Mouse (Mus musculus): Measurements from ENCODE around the gene Hes3.

Hes3 gene

GRCm38 (mm10) chr4:152305991-152306390, 14.5 kb upstream of the Hes3 start:
- DNase-seq (ENCODE audit: low spot score in 2 of 2) = no peak

DNA sequence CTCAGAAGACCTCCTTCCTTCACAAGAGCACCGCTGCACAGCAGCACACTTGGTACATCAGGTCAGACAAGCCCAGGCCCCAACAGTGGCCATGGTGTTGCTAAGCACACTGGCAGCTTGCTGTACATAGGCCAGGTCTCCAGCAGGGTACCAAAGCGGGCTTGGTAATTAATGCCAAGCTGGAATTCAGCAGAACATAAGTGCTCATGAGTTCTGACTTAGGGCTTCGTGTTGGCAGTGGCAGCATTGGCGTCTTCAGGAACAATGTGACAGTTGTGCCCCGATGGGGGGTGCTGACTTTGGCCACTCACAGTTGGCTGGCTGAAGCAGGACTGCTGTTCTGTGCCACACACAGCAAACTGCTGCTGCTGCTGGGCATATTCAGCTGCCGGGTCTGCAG, 13.2 kb upstream of the Hes3 start:
- no peak for DNase-seq (ENCODE audit: low spot score in 2 of 2)

GRCm38 (mm10) chr4:152303172-152303571, 11.7 kb upstream of the Hes3 start:
- DNase-seq (ENCODE audit: low spot score in 2 of 2) = no peak

DNA sequence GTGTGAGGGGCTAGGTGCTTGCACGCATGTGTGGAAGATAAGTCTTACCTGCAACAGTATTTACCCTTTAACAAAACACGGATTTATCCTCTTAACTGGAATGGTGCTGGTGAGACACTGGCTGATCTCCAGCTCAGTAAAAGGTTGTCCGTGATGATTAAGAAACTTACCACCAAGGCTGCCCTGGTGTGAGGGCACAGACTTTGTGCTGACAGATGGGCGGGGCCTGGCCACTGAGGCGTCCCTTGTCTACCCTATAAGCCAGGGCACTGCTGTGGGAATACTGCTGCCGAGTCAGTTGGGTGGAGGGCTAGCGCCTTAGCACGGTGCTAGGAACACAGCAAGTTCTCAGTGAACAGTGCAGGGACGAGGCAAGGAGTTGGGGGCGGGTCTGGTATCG, 10.6 kb upstream of the Hes3 start:
- DNase-seq (ENCODE audit: low spot score in 2 of 2) = no peak

- no peak for DNase-seq (ENCODE audit: low spot score in 2 of 2)
Measured at GRCm38 (mm10) chr4:152300375-152300774, 8.9 kb upstream of the Hes3 start.

DNA sequence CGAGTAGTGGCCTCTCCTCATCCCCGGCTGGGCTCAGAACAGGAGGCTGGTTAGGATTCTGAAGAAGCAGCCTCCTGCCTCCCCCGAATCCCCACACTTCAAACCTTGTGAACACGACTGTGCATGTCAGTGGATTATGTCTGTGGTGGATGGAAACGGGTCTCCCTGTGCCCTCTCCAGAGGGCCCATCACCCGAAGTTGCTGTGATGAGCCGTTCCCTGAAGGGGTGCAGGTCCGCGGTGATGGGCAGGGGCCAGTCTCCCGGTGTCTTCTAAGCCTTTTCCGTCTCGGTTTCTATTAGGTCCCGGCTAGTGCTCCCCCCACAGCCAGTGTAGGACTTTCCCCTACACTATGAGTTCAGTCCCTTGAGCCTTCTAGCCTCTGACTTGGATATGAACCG, 7.4 kb upstream of the Hes3 start:
- no peak for DNase-seq (ENCODE audit: low spot score in 2 of 2)

DNA sequence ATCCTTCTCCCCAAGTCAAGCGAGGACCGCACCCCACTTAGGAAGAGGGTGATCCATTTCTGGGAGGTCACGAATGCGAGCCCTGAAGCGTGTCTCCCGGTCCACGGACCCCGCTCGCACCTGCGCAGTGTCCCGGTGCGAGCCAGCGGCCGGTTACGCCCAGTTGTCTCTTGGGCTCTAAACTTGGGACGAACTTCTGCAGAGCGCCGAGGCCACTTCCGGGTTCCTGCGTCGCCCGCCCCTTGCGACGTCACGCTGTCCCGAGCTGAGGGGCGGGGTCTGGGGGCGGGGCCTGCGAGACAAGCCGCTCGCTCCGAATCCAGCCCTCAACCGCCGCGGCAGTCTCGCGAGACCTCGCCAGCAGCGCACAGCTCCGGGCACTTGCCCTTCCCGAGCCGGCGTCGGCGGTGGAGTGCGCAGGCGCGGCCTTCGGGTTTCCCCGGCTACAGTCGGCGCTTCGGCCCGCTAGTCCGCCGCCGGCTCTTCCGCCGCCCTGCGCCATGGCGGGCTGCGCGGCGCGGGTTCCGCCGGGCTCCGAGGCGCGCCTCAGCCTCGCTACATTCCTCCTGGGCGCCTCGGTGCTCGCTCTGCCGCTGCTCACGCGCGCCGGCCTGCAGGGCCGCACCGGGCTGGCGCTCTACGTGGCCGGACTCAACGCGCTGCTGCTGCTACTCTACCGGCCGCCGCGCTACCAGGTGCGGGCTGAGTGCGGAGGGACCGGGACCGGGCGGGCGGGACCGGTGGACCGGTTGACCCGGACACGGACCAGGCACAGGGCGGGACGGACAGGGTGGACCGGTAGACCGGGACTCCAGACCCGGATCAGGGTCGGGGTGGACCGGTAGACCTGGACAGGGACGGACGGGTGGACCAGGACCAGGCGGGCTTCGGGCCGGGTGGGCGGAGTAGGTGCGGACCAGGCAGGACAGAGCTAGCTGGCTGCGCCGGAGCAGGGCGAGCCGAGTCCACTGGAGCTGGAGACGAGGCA, 5.7 kb upstream of the Hes3 start, which contains the start of gene Icmt:
Gene Icmt (plus strand): TSS at position 354 of the 988 bp plus-strand sequence.
- peak; percentile 99 to 100 for DNase-seq (ENCODE audit: low spot score in 2 of 2)

GRCm38 (mm10) chr4:152296371-152296770, 4.9 kb upstream of the Hes3 start:
- no peak for DNase-seq (ENCODE audit: low spot score in 2 of 2)

GRCm38 (mm10) chr4:152295916-152296315, 4.5 kb upstream of the Hes3 start:
- DNase-seq (ENCODE audit: low spot score in 2 of 2) = no peak

DNA sequence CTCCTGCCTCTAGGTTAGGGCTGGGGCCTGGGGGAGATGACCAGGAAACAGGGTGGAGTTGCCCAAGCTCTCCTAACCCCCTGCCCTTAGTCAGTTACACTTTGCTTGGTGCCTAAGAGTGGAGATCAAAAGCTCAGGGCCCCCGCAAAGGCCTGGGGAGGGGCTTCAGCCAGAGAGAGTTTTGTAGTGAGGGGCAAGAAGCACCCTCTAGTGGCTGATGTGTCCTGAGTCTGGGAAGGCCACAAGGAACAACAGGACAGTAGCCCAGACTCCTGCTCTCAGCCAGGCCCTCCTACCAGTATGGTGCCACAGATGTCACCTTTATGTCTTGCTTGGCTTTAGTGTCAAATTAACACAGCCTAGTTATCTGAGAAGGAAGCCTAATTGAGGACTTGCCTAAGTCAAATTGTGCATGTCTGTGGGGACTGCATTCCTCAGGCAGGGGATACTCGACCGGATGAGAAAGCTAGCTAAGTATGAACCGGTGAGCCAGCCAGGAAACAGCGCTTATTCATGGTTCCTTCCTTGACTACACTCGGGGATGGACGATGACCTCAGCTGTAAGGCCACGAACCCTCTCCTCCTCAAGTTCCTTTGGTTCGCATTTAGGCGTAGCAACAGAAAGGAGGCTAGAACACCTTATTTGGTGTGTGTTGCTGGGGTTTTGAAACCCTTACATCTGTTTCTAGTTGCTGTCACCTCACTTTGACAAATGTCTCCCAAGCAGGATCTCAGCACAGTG, 2.9 kb upstream of the Hes3 start:
- no peak for DNase-seq (ENCODE audit: low spot score in 2 of 2)

- DNase-seq (ENCODE audit: low spot score in 2 of 2) = no peak
Measured at GRCm38 (mm10) chr4:152292102-152292765, 772 bp upstream of the Hes3 start.

DNA sequence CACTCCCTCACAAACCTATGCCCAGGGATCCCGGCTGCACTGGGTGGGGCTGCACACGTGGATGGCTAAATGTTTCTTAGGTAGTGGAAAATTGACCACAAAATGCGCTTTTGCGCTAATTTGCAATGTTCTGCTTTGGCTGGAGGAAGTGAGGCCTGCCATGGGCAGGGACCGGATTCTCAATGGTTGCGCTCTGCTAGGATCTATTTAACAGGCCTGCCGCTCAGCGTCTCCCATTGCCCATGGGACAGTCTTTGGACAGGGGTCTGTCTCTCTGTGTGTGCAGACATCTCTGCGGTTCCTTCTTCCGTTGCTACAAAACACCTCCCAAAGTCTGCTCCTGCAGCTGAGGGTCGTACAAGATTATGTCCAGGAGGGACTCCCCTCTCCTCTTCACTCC, 471 bp downstream of the Hes3 start:
- no peak for DNase-seq (ENCODE audit: low spot score in 2 of 2)

GRCm38 (mm10) chr4:152290385-152290784, 1.1 kb downstream of the Hes3 start:
- DNase-seq (ENCODE audit: low spot score in 2 of 2) = no peak

GRCm38 (mm10) chr4:152288398-152288945, 3.0 kb downstream of the Hes3 start:
- DNase-seq (ENCODE audit: low spot score in 2 of 2) = no peak

DNA sequence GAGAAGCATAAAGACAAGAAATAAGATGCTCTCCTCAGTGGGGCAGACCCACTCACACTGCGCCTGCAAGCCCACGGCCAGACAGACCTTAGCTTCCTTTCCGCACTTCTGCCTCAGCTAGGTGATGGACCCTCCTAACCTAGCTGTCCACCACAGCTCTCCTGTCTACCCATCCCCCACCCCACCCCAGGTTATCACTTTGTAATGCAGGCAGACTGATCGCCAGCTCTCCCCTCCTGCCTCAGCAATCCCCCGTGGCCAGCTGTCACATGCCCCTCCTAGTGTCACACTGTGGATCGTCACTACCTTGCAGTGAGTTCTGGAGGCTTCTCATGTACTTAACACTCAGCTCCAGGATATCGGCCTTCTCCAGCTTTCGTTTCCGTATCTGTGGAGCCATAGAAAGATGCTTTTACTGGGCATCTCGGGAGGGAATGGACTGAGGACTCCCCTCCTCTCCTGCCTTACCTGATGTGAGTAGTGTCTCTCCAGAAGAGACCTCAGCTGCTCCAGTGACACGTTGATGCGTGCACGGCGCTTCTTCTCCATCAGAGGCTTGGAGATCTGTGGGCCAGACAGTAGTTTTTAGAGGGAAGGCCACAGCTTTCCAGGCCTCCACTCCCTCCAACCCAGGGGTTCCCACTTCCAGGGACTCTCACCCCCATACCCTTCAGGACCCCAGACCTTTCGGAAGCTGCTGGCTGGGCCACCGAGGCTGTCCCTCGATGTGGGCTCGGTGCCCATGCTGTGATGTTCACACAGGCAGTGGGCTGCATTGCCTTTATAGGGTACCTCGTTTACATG, 3.9 kb downstream of the Hes3 start:
- no peak for DNase-seq (ENCODE audit: low spot score in 2 of 2)

- peak; percentile 46 to 81 for DNase-seq (ENCODE audit: low spot score in 2 of 2)
Measured at GRCm38 (mm10) chr4:152286887-152287286, 4.6 kb downstream of the Hes3 start.

GRCm38 (mm10) chr4:152286183-152286582, 5.3 kb downstream of the Hes3 start:
- DNase-seq (ENCODE audit: low spot score in 2 of 2) = no peak

GRCm38 (mm10) chr4:152285505-152285904, 6.0 kb downstream of the Hes3 start:
- peak; percentile 34 to 61 for DNase-seq (ENCODE audit: low spot score in 2 of 2)

- DNase-seq (ENCODE audit: low spot score in 2 of 2) = peak; percentile 75 to 86
Measured at GRCm38 (mm10) chr4:152283186-152283950, 8.1 kb downstream of the Hes3 start.

GRCm38 (mm10) chr4:152282721-152283120, 8.7 kb downstream of the Hes3 start:
- DNase-seq (ENCODE audit: low spot score in 2 of 2) = no peak

All from spleen, postnatal 10 days (tissue).